Mouse (Mus musculus): ENCODE measurements at regions not wholly inside any gene's neighbourhood (a gene's known extent, or its start where the extent isn't known, plus 50 kb on each side); places are given as distances from the start of the nearest gene placed in this dataset.

GRCm38 (mm10) chr16:42612011-42612410 lies 263.7 kb upstream of the Zbtb20 start:
- Histone ChIP-seq H3K4me2 (ENCODE audit: low read depth, severe bottlenecking) (no peak overlapping the region), H3K4me1 (ENCODE audit: control insufficient read depth, insufficient read depth, low read length) (no peaks in the 10 kb centered on the region), H3K36me3 (ENCODE audit: control insufficient read depth, insufficient read depth, low read length) (no peaks in the 10 kb centered on the region), H3K27me3 (ENCODE audit: control insufficient read depth, insufficient read depth, low read length) (no peaks in the 10 kb centered on the region), H3K9ac (ENCODE audit: low read length) (no peak overlapping the region), H3K4me3 (ENCODE audit: low read depth, low read length) (no peak overlapping the region), H3K9me3 (ENCODE audit: control insufficient read depth, low read length) (no peaks in the 10 kb centered on the region), H3K27ac (replicated peaks; ENCODE audit: low read depth, low read length) (no peak overlapping the region)
- no peak for ATAC-seq (ENCODE audit: insufficient number of reproducible peaks, low FRiP score, low TSS enrichment, low read depth)
- 90% methylated on average over 2 of the region's 2 CpGs for WGBS
- DNase-seq (ENCODE audit: low spot score), result no peak

GRCm38 (mm10) chr16:42608336-42608735 lies 267.3 kb upstream of the Zbtb20 start:
- ATAC-seq (ENCODE audit: insufficient number of reproducible peaks, low FRiP score, low TSS enrichment, low read depth), result no peak
- 84% methylated on average over 5 of the region's 5 CpGs for WGBS

GRCm38 (mm10) chr16:42592321-42592720 lies 251.9 kb upstream of the Gap43 start:
- 74% methylated on average over 3 of the region's 3 CpGs for WGBS
- Histone ChIP-seq H3K4me3 (ENCODE audit: low read depth, low read length) (no peak overlapping the region), H3K4me1 (ENCODE audit: control insufficient read depth, insufficient read depth, low read length) (no peaks in the 10 kb centered on the region), H3K27me3 (ENCODE audit: control insufficient read depth, insufficient read depth, low read length) (no peaks in the 10 kb centered on the region), H3K9me3 (ENCODE audit: control insufficient read depth, low read length) (no peaks in the 10 kb centered on the region), H3K27ac (replicated peaks; ENCODE audit: low read depth, low read length) (no peak overlapping the region), H3K9ac (ENCODE audit: low read length) (no peak overlapping the region), H3K36me3 (ENCODE audit: control insufficient read depth, insufficient read depth, low read length) (no peaks in the 10 kb centered on the region), H3K4me2 (ENCODE audit: low read depth, severe bottlenecking) (no peak overlapping the region)
- ATAC-seq (ENCODE audit: insufficient number of reproducible peaks, low FRiP score, low TSS enrichment, low read depth) (no peak), DNase-seq (ENCODE audit: low spot score) (no peak)

More at GRCm38 (mm10) chr16:42608336-42608735, 267.3 kb upstream of the Zbtb20 start:
- Histone ChIP-seq H3K9me3 (ENCODE audit: control insufficient read depth, low read length) (no peaks in the 10 kb centered on the region), H3K27me3 (ENCODE audit: control insufficient read depth, insufficient read depth, low read length) (no peaks in the 10 kb centered on the region), H3K4me1 (ENCODE audit: control insufficient read depth, insufficient read depth, low read length) (no peaks in the 10 kb centered on the region), H3K36me3 (ENCODE audit: control insufficient read depth, insufficient read depth, low read length) (no peaks in the 10 kb centered on the region), H3K27ac (replicated peaks; ENCODE audit: low read depth, low read length) (no peak overlapping the region), H3K4me3 (ENCODE audit: low read depth, low read length) (no peak overlapping the region), H3K9ac (ENCODE audit: low read length) (no peak overlapping the region), H3K4me2 (ENCODE audit: low read depth, severe bottlenecking) (no peak overlapping the region)
- DNase-seq (ENCODE audit: low spot score), result no peak

GRCm38 (mm10) chr16:42591530-42591929 lies 251.1 kb upstream of the Gap43 start:
- no peaks in the 10 kb centered on the region for H3K9me3 ChIP-seq (ENCODE audit: control insufficient read depth, low read length)
- DNase-seq (ENCODE audit: low spot score), result no peak
- H3K4me3 ChIP-seq (ENCODE audit: low read depth, low read length), result no peak overlapping the region
- no peaks in the 10 kb centered on the region for H3K4me1 ChIP-seq (ENCODE audit: control insufficient read depth, insufficient read depth, low read length)
- 80% methylated on average over 5 of the region's 5 CpGs for WGBS
- no peak overlapping the region for H3K9ac ChIP-seq (ENCODE audit: low read length)
- ATAC-seq (ENCODE audit: insufficient number of reproducible peaks, low FRiP score, low TSS enrichment, low read depth), result no peak
- H3K4me2 ChIP-seq (ENCODE audit: low read depth, severe bottlenecking), result no peak overlapping the region
- H3K27me3 ChIP-seq (ENCODE audit: control insufficient read depth, insufficient read depth, low read length), result no peaks in the 10 kb centered on the region
- H3K36me3 ChIP-seq (ENCODE audit: control insufficient read depth, insufficient read depth, low read length), result no peaks in the 10 kb centered on the region
- no peak overlapping the region for H3K27ac ChIP-seq (replicated peaks; ENCODE audit: low read depth, low read length)

GRCm38 (mm10) chr16:42586196-42586595 lies 245.7 kb upstream of the Gap43 start:
- Histone ChIP-seq H3K27ac (replicated peaks; ENCODE audit: low read depth, low read length) (no peak overlapping the region), H3K4me3 (ENCODE audit: low read depth, low read length) (no peak overlapping the region), H3K9me3 (ENCODE audit: control insufficient read depth, low read length) (no peaks in the 10 kb centered on the region), H3K36me3 (ENCODE audit: control insufficient read depth, insufficient read depth, low read length) (no peaks in the 10 kb centered on the region), H3K4me2 (ENCODE audit: low read depth, severe bottlenecking) (no peak overlapping the region), H3K27me3 (ENCODE audit: control insufficient read depth, insufficient read depth, low read length) (no peaks in the 10 kb centered on the region), H3K4me1 (ENCODE audit: control insufficient read depth, insufficient read depth, low read length) (no peaks in the 10 kb centered on the region), H3K9ac (ENCODE audit: low read length) (no peak overlapping the region)
- DNase-seq (ENCODE audit: low spot score), result no peak
- ATAC-seq (ENCODE audit: insufficient number of reproducible peaks, low FRiP score, low TSS enrichment, low read depth), result no peak

GRCm38 (mm10) chr16:42575517-42575946 lies 235.1 kb upstream of the Gap43 start:
- Histone ChIP-seq H3K4me1 (ENCODE audit: control insufficient read depth, insufficient read depth, low read length) (no peaks in the 10 kb centered on the region), H3K9me3 (ENCODE audit: control insufficient read depth, low read length) (no peaks in the 10 kb centered on the region), H3K9ac (ENCODE audit: low read length) (no peak overlapping the region), H3K36me3 (ENCODE audit: control insufficient read depth, insufficient read depth, low read length) (no peaks in the 10 kb centered on the region), H3K27me3 (ENCODE audit: control insufficient read depth, insufficient read depth, low read length) (no peaks in the 10 kb centered on the region), H3K4me3 (ENCODE audit: low read depth, low read length) (no peak overlapping the region), H3K27ac (replicated peaks; ENCODE audit: low read depth, low read length) (no peak overlapping the region), H3K4me2 (ENCODE audit: low read depth, severe bottlenecking) (no peak overlapping the region)
- ATAC-seq (ENCODE audit: insufficient number of reproducible peaks, low FRiP score, low TSS enrichment, low read depth), result no peak
- peak; percentile 22 for DNase-seq (ENCODE audit: low spot score)
- 6% methylated on average over 7 of the region's 7 CpGs for WGBS

- ATAC-seq (ENCODE audit: insufficient number of reproducible peaks, low FRiP score, low TSS enrichment, low read depth), result no peak
- Histone ChIP-seq H3K4me3 (ENCODE audit: low read depth, low read length) (no peak overlapping the region), H3K9ac (ENCODE audit: low read length) (no peak overlapping the region), H3K27ac (replicated peaks; ENCODE audit: low read depth, low read length) (no peak overlapping the region), H3K27me3 (ENCODE audit: control insufficient read depth, insufficient read depth, low read length) (no peaks in the 10 kb centered on the region), H3K4me2 (ENCODE audit: low read depth, severe bottlenecking) (no peak overlapping the region), H3K9me3 (ENCODE audit: control insufficient read depth, low read length) (no peaks in the 10 kb centered on the region), H3K36me3 (ENCODE audit: control insufficient read depth, insufficient read depth, low read length) (no peaks in the 10 kb centered on the region), H3K4me1 (ENCODE audit: control insufficient read depth, insufficient read depth, low read length) (no peaks in the 10 kb centered on the region)
- DNase-seq (ENCODE audit: low spot score), result no peak
- 28% methylated on average over 1 of the region's 1 CpGs for WGBS
These were observed 234.5 kb upstream of the Gap43 start for GRCm38 (mm10) chr16:42574978-42575377.

- Histone ChIP-seq H3K27me3 (ENCODE audit: control insufficient read depth, insufficient read depth, low read length) (no peaks in the 10 kb centered on the region), H3K4me1 (ENCODE audit: control insufficient read depth, insufficient read depth, low read length) (no peaks in the 10 kb centered on the region), H3K36me3 (ENCODE audit: control insufficient read depth, insufficient read depth, low read length) (no peaks in the 10 kb centered on the region), H3K4me2 (ENCODE audit: low read depth, severe bottlenecking) (no peak overlapping the region), H3K27ac (replicated peaks; ENCODE audit: low read depth, low read length) (no peak overlapping the region), H3K9ac (ENCODE audit: low read length) (no peak overlapping the region), H3K4me3 (ENCODE audit: low read depth, low read length) (no peak overlapping the region), H3K9me3 (ENCODE audit: control insufficient read depth, low read length) (no peaks in the 10 kb centered on the region)
- ATAC-seq (ENCODE audit: insufficient number of reproducible peaks, low FRiP score, low TSS enrichment, low read depth) (no peak), DNase-seq (ENCODE audit: low spot score) (no peak)
- WGBS, result 81% methylated on average over 6 of the region's 6 CpGs
These were observed 230.0 kb upstream of the Gap43 start for GRCm38 (mm10) chr16:42570246-42570996.

- Histone ChIP-seq H3K27ac (replicated peaks; ENCODE audit: low read depth, low read length) (no peak overlapping the region), H3K9me3 (ENCODE audit: control insufficient read depth, low read length) (no peaks in the 10 kb centered on the region), H3K36me3 (ENCODE audit: control insufficient read depth, insufficient read depth, low read length) (no peaks in the 10 kb centered on the region), H3K9ac (ENCODE audit: low read length) (no peak overlapping the region), H3K4me1 (ENCODE audit: control insufficient read depth, insufficient read depth, low read length) (no peaks in the 10 kb centered on the region), H3K27me3 (ENCODE audit: control insufficient read depth, insufficient read depth, low read length) (no peaks in the 10 kb centered on the region), H3K4me3 (ENCODE audit: low read depth, low read length) (no peak overlapping the region), H3K4me2 (ENCODE audit: low read depth, severe bottlenecking) (no peak overlapping the region)
- no peak for DNase-seq (ENCODE audit: low spot score)
- no peak for ATAC-seq (ENCODE audit: insufficient number of reproducible peaks, low FRiP score, low TSS enrichment, low read depth)
- 75% methylated on average over 2 of the region's 2 CpGs for WGBS
These were observed 228.9 kb upstream of the Gap43 start for GRCm38 (mm10) chr16:42569335-42569734.
